Mouse (Mus musculus) limb, embryonic 15.5 days (tissue): Measurements from ENCODE around the gene Col17a1. TPM values are rescaled to one million over a fixed set of nuclear protein-coding genes. Genes with fewer than 3 reads are reported as not detected.

Source experiments
- ATAC-seq: fragments of 200-750 bp; cut with Nextera tagmentation; 2 replicates; pipeline ENCODE4 v1.8.0; 2017; ENCODE audit warnings: low read depth, moderate TSS enrichment; ENCODE audit not compliant: insufficient number of reproducible peaks, low FRiP score, low TSS enrichment
- H3K27ac ChIP-seq: fragments of 300-500 bp; sonication (generic); 2 replicates; pipeline ENCODE4 v1.5.1; 2015; ENCODE audit warnings: moderate library complexity, mild to moderate bottlenecking, inconsistent platforms
- H3K27me3 ChIP-seq: fragments of 300-500 bp; sonication (generic); 2 replicates; pipeline ENCODE4 v1.6.1; 2015; ENCODE audit warnings: inconsistent platforms
- H3K36me3 ChIP-seq: fragments of 300-500 bp; sonication (generic); 2 replicates; pipeline ENCODE4 v1.6.1; 2015; ENCODE audit warnings: inconsistent platforms
- H3K4me1 ChIP-seq: fragments of 300-500 bp; sonication (generic); 2 replicates; pipeline ENCODE4 v1.6.1; 2015; ENCODE audit warnings: inconsistent platforms
- H3K4me2 ChIP-seq: fragments of 300-500 bp; sonication (generic); 2 replicates; pipeline ENCODE4 v1.6.1; 2015; ENCODE audit warnings: mild to moderate bottlenecking, inconsistent platforms
- H3K4me3 ChIP-seq: fragments of 300-500 bp; sonication (generic); 2 replicates; pipeline ENCODE4 v1.5.1; 2015; ENCODE audit warnings: mild to moderate bottlenecking, inconsistent platforms
- H3K9ac ChIP-seq: fragments of 300-500 bp; sonication (generic); 2 replicates; pipeline ENCODE4 v1.6.1; 2015; ENCODE audit warnings: inconsistent platforms
- H3K9me3 ChIP-seq: fragments of 300-500 bp; sonication (generic); 2 replicates; pipeline ENCODE4 v1.6.1; 2016; ENCODE audit warnings: inconsistent platforms
- WGBS: fragments of 180-500 bp; shearing (Covaris S2); methylation state at CpG from one replicate; pipeline ENCODE4 v1.1.7; 2015; 5-methylcytosine and 5-hydroxymethylcytosine counted together
- polyA plus RNA-seq: library from polyadenylated mRNA; unstranded; fragments of >200 nt; fragmentation: Nextera tagmentation; extraction: Ambion mirVana; gene quantifications from 2 replicates; pipeline ENCODE4 v1.2.1, GENCODE M21; 2015

The Col17a1 gene
- polyA plus RNA-seq, 1 experiment from 2014 or later, result 30.8 TPM

- Histone ChIP-seq H3K36me3 (peaks cover 30% of the 10 kb centered on the region), H3K9me3 (no peaks in the 10 kb centered on the region), H3K4me2 (no peak overlapping the region), H3K27me3 (no peaks in the 10 kb centered on the region), H3K9ac (no peak overlapping the region), H3K4me3 (no peak overlapping the region), H3K4me1 (no peaks in the 10 kb centered on the region), H3K27ac (no peak overlapping the region)
- 93% methylated on average over 4 of the region's 4 CpGs for WGBS
- no peak for ATAC-seq
These were observed 56.5 kb downstream of the Col17a1 start for GRCm38 (mm10) chr19:47635380-47635779.

- H3K4me2 ChIP-seq, result no peak overlapping the region
- H3K9me3 ChIP-seq, result no peaks in the 10 kb centered on the region
- no peaks in the 10 kb centered on the region for H3K4me1 ChIP-seq
- ATAC-seq, result no peak
- no peak overlapping the region for H3K4me3 ChIP-seq
- peaks cover 9% of the 10 kb centered on the region for H3K36me3 ChIP-seq
- no peak overlapping the region for H3K27ac ChIP-seq
- H3K9ac ChIP-seq, result no peak overlapping the region
- 98% methylated on average over 5 of the region's 5 CpGs for WGBS
- no peaks in the 10 kb centered on the region for H3K27me3 ChIP-seq
These were observed 60.1 kb downstream of the Col17a1 start for GRCm38 (mm10) chr19:47631799-47632198.

GRCm38 (mm10) chr19:47630381-47630780 is 61.5 kb downstream of the Col17a1 start:
- no peak overlapping the region for H3K4me2 ChIP-seq
- no peaks in the 10 kb centered on the region for H3K27me3 ChIP-seq
- no peak overlapping the region for H3K4me3 ChIP-seq
- peaks cover 9% of the 10 kb centered on the region for H3K36me3 ChIP-seq
- H3K9me3 ChIP-seq, result no peaks in the 10 kb centered on the region
- H3K9ac ChIP-seq, result no peak overlapping the region
- ATAC-seq, result no peak
- no peak overlapping the region for H3K27ac ChIP-seq
- H3K4me1 ChIP-seq, result no peaks in the 10 kb centered on the region
- 74% methylated on average over 5 of the region's 5 CpGs for WGBS

- Histone ChIP-seq H3K27ac (no peak overlapping the region), H3K27me3 (no peaks in the 10 kb centered on the region), H3K9ac (no peak overlapping the region), H3K36me3 (peaks cover 16% of the 10 kb centered on the region), H3K4me3 (no peak overlapping the region), H3K4me1 (no peaks in the 10 kb centered on the region), H3K4me2 (no peak overlapping the region), H3K9me3 (no peaks in the 10 kb centered on the region)
- no peak for ATAC-seq
- WGBS, result 70% methylated on average over 5 of the region's 5 CpGs
These were observed 62.8 kb downstream of the Col17a1 start for GRCm38 (mm10) chr19:47629068-47629467.

- Histone ChIP-seq H3K27ac (no peak overlapping the region), H3K4me3 (no peak overlapping the region), H3K9me3 (no peaks in the 10 kb centered on the region), H3K4me1 (no peaks in the 10 kb centered on the region), H3K4me2 (no peak overlapping the region), H3K9ac (no peak overlapping the region), H3K36me3 (peaks cover 30% of the 10 kb centered on the region), H3K27me3 (no peaks in the 10 kb centered on the region)
- 96% methylated on average over 10 of the region's 10 CpGs for WGBS
- ATAC-seq, result no peak
These were observed 64.4 kb downstream of the Col17a1 start for GRCm38 (mm10) chr19:47627450-47627849.

GRCm38 (mm10) chr19:47624940-47625711 is 66.8 kb downstream of the Col17a1 start:
- Histone ChIP-seq H3K4me2 (no peak overlapping the region), H3K36me3 (peaks cover 42% of the 10 kb centered on the region), H3K4me1 (no peaks in the 10 kb centered on the region), H3K27ac (no peak overlapping the region), H3K9me3 (no peaks in the 10 kb centered on the region), H3K9ac (no peak overlapping the region), H3K27me3 (no peaks in the 10 kb centered on the region), H3K4me3 (no peak overlapping the region)
- 62% methylated on average over 10 of the region's 10 CpGs for WGBS
- no peak for ATAC-seq

GRCm38 (mm10) chr19:47621478-47621877 is 70.4 kb downstream of the Col17a1 start:
- no peak overlapping the region for H3K9ac ChIP-seq
- peaks cover 64% of the 10 kb centered on the region for H3K36me3 ChIP-seq
- no peak overlapping the region for H3K27ac ChIP-seq
- no peak for ATAC-seq
- WGBS, result 79% methylated on average over 8 of the region's 8 CpGs
- H3K4me2 ChIP-seq, result no peak overlapping the region
- no peak overlapping the region for H3K4me3 ChIP-seq
- no peaks in the 10 kb centered on the region for H3K27me3 ChIP-seq
- H3K9me3 ChIP-seq, result no peaks in the 10 kb centered on the region
- no peaks in the 10 kb centered on the region for H3K4me1 ChIP-seq

GRCm38 (mm10) chr19:47613442-47613841 is 78.5 kb downstream of the Col17a1 start:
- H3K27me3 ChIP-seq, result no peaks in the 10 kb centered on the region
- no peaks in the 10 kb centered on the region for H3K4me1 ChIP-seq
- ATAC-seq, result no peak
- H3K36me3 ChIP-seq, result peaks cover 40% of the 10 kb centered on the region
- H3K9me3 ChIP-seq, result no peaks in the 10 kb centered on the region
- H3K9ac ChIP-seq, result no peak overlapping the region
- H3K27ac ChIP-seq, result no peak overlapping the region
- no peak overlapping the region for H3K4me2 ChIP-seq
- H3K4me3 ChIP-seq, result no peak overlapping the region
- WGBS, result 53% methylated on average over 7 of the region's 7 CpGs

GRCm38 (mm10) chr19:47608513-47608912 is 83.4 kb downstream of the Col17a1 start:
- H3K4me2 ChIP-seq, result no peak overlapping the region
- H3K4me3 ChIP-seq, result no peak overlapping the region
- H3K9ac ChIP-seq, result no peak overlapping the region
- no peak for ATAC-seq
- H3K4me1 ChIP-seq, result no peaks in the 10 kb centered on the region
- H3K27ac ChIP-seq, result no peak overlapping the region
- no peaks in the 10 kb centered on the region for H3K9me3 ChIP-seq
- H3K36me3 ChIP-seq, result peaks cover 5% of the 10 kb centered on the region; the same call in 1 of the 2 replicates
- no peaks in the 10 kb centered on the region for H3K27me3 ChIP-seq
- 63% methylated on average over 3 of the region's 3 CpGs for WGBS

Other genes starting within 250 kb of the Col17a1 start
- gene Sh3pxd2a, start 227.7 kb downstream of the Col17a1 start, polyA plus RNA-seq, result 12.2 and 12.4 TPM in 2 replicates
- gene Stn1, start 154.6 kb downstream of the Col17a1 start, polyA plus RNA-seq, result 52.2 and 52.7 TPM in 2 replicates
- 12.9 TPM in 2 replicates for gene Slk, start 112.4 kb downstream of the Col17a1 start, polyA plus RNA-seq
- 272 and 284 TPM in 2 replicates for gene Sfr1, start 39.6 kb upstream of the Col17a1 start, polyA plus RNA-seq
- 227 and 249 TPM in 2 replicates for gene Gsto1, start 162.9 kb upstream of the Col17a1 start, polyA plus RNA-seq
- 1.1 and 1.3 TPM in 2 replicates for gene Gsto2, start 173.4 kb upstream of the Col17a1 start, polyA plus RNA-seq
- gene Cfap43, start 227.2 kb upstream of the Col17a1 start, polyA plus RNA-seq, result 0.34 and 0.47 TPM in 2 replicates
- gene Itprip, start 227.2 kb upstream of the Col17a1 start, polyA plus RNA-seq, result 23.0 and 24.3 TPM in 2 replicates
- gene Cfap58, start 245.6 kb upstream of the Col17a1 start, polyA plus RNA-seq, result not detected in 2 replicates